Mouse (Mus musculus) CD8-positive naive resting alpha-beta T cell, adult 2 months (primary cell): ENCODE results near the gene Pecam1.
"Not testable (repeated sequence)": the region's sequence is repeated elsewhere in the genome, so short reads cannot be mapped to it uniquely, and the experiment has no call there.

Experiments
- DNase-seq, 2 experiments: peaks; one replicate each; pipeline ENCODE4 v3.0.0; 2022; ENCODE audit warnings: low read depth in 2 of 2, low spot score in 2 of 2

Pecam1 gene

GRCm38 (mm10) chr11:106638551-106639355, 111.7 kb downstream of the Pecam1 start:
- DNase-seq: no peak

DNA sequence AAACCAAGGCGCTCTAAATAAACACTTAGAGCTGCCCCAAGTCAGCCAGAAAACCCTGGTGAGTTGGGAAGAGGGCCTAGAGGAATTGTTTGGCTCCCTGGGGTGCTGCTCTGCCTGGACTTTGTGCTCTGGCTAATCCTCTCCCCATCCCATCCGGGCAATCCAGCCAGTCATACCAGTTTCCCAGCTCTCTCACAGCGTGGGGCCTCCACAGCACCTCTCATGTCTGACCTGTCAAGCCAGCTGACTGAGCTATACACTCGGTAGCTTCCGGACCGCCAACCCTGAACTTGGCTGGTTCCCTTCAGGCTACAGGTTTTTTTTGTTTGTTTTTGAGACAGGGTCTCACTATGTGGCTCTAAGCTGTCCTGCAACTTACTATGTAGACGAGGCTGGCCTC, 112.7 kb downstream of the Pecam1 start:
- DNase-seq: no peak

- DNase-seq: no peak
Measured at GRCm38 (mm10) chr11:106635946-106636345, 114.5 kb downstream of the Pecam1 start.

GRCm38 (mm10) chr11:106634175-106634574, 116.3 kb downstream of the Pecam1 start:
- DNase-seq: not testable (repeated sequence)

DNA sequence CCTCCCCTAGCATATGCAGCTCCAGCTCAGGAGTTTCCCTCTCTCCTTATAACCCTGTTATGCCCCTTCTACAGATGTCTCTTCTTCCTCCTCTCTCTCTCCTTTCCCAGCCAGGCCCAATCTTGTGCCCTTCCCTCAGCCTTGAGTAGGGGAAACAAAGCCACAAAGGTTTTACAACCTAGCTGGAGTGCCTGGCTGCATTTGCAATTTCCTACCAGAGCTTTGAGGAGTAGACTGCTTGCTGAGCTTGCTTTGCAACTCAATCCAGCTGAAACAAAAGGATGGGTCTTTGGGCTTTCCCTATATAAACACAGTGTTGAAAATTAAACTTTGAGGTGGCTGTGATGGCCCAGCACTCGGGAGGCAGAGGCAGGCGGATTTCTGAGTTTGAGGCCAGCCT, 117.0 kb downstream of the Pecam1 start:
- DNase-seq: no peak

GRCm38 (mm10) chr11:106627692-106628091, 122.7 kb downstream of the Pecam1 start:
- DNase-seq: peak; percentile 66 to 78

- no peak for DNase-seq
Measured at GRCm38 (mm10) chr11:106625577-106625976, 124.9 kb downstream of the Pecam1 start.

GRCm38 (mm10) chr11:106623629-106624028, 126.8 kb downstream of the Pecam1 start:
- DNase-seq: no peak

DNA sequence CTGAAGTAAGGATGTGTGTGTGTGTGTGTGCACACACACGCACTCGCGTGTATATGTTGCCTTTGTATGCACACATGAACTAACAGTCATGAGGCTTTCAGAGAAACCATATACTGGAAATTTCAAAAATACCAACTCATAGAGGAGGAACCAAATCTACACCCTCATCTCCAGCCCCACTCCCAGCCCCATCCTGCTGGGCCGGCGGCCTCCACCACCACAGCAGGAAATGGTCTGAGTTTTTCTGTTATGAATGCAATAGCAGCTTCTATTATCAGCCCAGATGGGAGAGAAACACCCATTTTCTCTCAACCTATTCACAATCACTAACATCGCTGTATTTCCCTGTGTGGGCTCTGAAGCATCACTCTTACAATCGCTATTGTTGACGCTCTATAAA, 128.4 kb downstream of the Pecam1 start:
- no peak for DNase-seq

DNA sequence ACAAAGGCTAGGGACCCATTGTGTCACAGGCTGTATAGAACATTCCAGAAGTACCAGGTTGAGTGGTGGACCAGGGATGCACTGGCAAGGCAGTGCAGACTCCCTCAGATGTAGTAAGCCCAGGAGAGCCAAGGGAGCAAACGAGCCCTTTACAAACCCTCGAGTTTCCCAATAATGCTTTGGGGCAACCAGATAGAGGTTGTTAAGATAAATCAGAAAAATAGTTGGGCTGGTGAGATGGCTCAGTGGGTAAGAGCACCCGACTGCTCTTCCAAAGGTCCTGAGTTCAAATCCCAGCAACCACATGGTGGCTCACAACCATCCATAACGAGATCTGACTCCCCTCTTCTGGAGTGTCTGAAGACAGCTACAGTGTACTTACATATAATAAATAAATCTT, 131.7 kb downstream of the Pecam1 start:
- DNase-seq: not testable (repeated sequence)

- DNase-seq: no peak
Measured at GRCm38 (mm10) chr11:106617821-106618580, 132.4 kb downstream of the Pecam1 start.

DNA sequence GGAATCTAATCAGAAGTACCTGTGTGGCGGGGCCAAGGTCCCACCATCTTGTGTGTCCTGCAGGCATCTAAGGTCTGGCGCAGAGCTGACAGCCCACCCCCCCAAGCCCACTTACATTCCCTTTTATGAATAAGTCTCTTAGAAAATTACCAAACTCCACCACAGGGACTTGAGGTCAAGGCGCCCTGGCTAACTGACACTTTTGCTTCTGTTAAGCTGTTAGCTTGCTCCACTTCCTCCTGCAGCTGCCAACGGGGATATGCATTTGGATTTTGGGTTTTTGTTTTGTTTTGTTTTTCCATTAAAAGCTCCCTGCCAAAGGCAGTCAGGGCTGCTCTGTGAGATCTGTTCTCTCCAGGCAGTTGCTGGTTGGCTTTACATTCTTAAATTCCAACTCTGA, 134.9 kb downstream of the Pecam1 start:
- no peak for DNase-seq

DNA sequence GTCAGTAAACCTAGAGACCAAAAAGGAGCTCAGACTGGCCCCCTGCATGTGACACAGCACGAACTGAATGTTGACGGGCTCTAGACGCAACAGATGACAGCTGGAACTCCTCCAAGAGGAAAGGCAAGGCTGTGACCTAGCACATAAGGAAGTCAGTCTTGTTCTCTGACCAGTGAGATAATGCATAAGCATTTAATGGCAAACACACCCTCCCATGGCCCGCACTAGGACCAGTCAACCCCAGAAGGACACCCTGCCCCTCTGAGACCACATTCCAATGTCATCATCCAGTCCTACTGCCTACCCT, 136.1 kb downstream of the Pecam1 start:
- DNase-seq: no peak

GRCm38 (mm10) chr11:106613638-106614338, 136.6 kb downstream of the Pecam1 start:
- DNase-seq: peak in 1 of 2 experiments; percentile 43

GRCm38 (mm10) chr11:106612961-106613637, 137.3 kb downstream of the Pecam1 start, which contains the start of gene Tex2:
Tex2 (minus strand) TSS chr11:106613423.
- DNase-seq: peak; percentile 76 to 78

DNA sequence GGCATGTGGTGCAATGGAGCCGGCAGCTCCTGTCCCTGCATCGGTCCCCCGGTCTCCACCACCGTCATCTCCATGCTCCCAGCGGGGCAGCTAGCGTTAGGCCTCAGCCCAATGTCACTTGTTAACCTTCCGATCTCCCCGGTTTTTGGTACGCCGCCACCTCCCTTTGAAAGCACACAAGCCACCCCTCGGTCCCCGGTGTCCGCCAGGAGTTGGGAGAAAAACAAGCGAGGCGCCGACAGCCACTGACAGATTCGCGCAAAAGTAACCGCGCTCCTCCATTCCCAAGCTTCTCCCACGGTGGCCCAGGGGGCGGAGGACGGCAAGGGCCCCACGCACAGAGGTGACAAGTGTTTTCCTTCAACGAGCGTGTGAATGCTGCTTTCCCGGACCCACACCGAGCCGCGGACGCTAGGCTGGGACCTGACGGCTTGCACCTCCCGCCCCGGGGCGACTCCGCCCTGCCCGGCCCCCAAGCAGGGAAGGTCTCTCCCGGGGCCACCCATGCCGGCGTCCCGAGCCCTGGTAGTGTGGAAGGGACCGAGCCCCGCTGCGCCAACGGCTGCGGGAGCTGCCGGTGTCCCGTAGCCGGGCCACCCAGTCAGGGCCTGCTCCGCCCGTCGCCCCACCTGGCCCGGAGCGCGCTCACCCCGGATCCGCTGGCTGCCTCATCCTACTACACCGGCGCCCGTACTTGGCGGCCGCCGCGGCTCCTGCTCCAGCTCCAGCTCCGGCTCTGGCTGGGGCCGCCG, 138.0 kb downstream of the Pecam1 start:
- peak; percentile 36 to 45 for DNase-seq

- DNase-seq: no peak
Measured at GRCm38 (mm10) chr11:106609731-106610130, 140.7 kb downstream of the Pecam1 start.

DNA sequence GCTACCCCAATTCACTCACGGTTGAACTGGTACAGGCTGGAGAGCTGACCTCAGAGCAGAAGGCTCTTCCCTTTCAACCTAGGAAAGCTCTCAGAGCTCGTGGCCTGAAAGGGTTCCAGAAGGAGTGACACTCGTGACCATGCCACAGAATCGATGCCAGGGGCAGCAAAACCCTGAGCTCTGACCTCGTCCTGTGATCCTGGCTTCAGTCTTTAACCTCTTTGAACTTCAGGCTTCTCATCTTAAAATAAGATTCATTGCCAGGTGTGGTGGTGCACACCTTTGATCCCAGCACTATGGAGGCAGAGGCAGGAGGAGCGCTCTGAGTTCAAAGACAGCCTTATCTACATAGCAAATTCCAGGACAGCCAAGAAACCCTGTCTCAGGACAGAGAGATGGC, 143.1 kb downstream of the Pecam1 start:
- DNase-seq: no peak

GRCm38 (mm10) chr11:106606042-106606441, 144.4 kb downstream of the Pecam1 start:
- no peak for DNase-seq
